8 mouse cellular contexts compared by ENCODE assay signal in genomic region chr2:58358132-58358460, GRCm38 (mm10). TPM values are rescaled to one million over a fixed set of nuclear protein-coding genes. Genes with fewer than 3 reads are reported as not detected.
DNase-seq lines count a peak whose midpoint lies in the region; TF ChIP-seq lines count a peak whose summit lies in the region.

No protein-coding gene starts in this region.

- H3K27ac ChIP-seq in gastrocnemius, adult 2 months: no peak overlapping the region
- H3K27ac ChIP-seq in hindbrain, embryonic 10.5 days: no peak overlapping the region; the same call in 1 of the 2 replicates
- H3K27ac ChIP-seq in midbrain, embryonic 10.5 days (replicated peaks): no peak overlapping the region

- H3K27me3 ChIP-seq in E14TG2a.4 (ENCODE audit: insufficient read depth, low read length): peaks cover 44% of the 10 kb centered on the region
- H3K27me3 ChIP-seq in hindbrain, embryonic 10.5 days (ENCODE audit: insufficient read depth, poor library complexity, severe bottlenecking): peaks cover 45% of the 10 kb centered on the region
- peaks cover 53% of the 10 kb centered on the region for H3K27me3 ChIP-seq in midbrain, embryonic 10.5 days (ENCODE audit: low read depth, poor library complexity, severe bottlenecking)

- DNase-seq in gastrocnemius, adult 2 months: no peak
- DNase-seq in gastrocnemius, adult 8-10 months (ENCODE audit: low spot score in 2 of 2): no peak
- DNase-seq in hindbrain, embryonic 10.5 days (ENCODE audit: low spot score): no peak
- no peak for DNase-seq in midbrain, embryonic 10.5 days (ENCODE audit: low spot score)
- no peak for DNase-seq in spleen, postnatal 10 days (ENCODE audit: low spot score in 2 of 2)
- DNase-seq in lung, postnatal 25 days (ENCODE audit: low spot score): no peak
- no peak for DNase-seq in cerebellum, postnatal 14 days

- H3K9me3 ChIP-seq in E14TG2a.4 (ENCODE audit: low read length): no peaks in the 10 kb centered on the region
- H3K9me3 ChIP-seq in hindbrain, embryonic 10.5 days: no peaks in the 10 kb centered on the region
- no peaks in the 10 kb centered on the region for H3K9me3 ChIP-seq in midbrain, embryonic 10.5 days (replicated peaks)

- peaks cover 8% of the 10 kb centered on the region for H3K4me1 ChIP-seq in E14TG2a.4 (replicated peaks; ENCODE audit: low read depth, low read length)
- peaks cover 16% of the 10 kb centered on the region for H3K4me1 ChIP-seq in hindbrain, embryonic 10.5 days (replicated peaks)
- H3K4me1 ChIP-seq in midbrain, embryonic 10.5 days: peaks cover 15% of the 10 kb centered on the region

- TF ChIP-seq CTCF in gastrocnemius, adult 2 months (IDR thresholded peaks at IDR 0.05): no peak
- TF ChIP-seq CTCF in E14TG2a.4 (conservative IDR thresholded peaks at IDR 0.05; ENCODE audit: low read length): no peak

- H3K4me3 ChIP-seq in gastrocnemius, adult 2 months: peak overlapping the region; percentile 75
- H3K4me3 ChIP-seq in E14TG2a.4 (replicated peaks; ENCODE audit: low read length): peak overlapping the region; percentile 84
- peak overlapping the region; percentile 60 for H3K4me3 ChIP-seq in hindbrain, embryonic 10.5 days
- H3K4me3 ChIP-seq in midbrain, embryonic 10.5 days: peak overlapping the region; percentile 74

- 11% methylated on average over 3 of the region's 3 CpGs for WGBS in hindbrain, embryonic 10.5 days
- 11% methylated on average over 3 of the region's 3 CpGs for WGBS in midbrain, embryonic 10.5 days

- intact Hi-C loops in gastrocnemius, adult 2 months (cut with DNase I): no loop called here

- no peaks in the 10 kb centered on the region for H3K36me3 ChIP-seq in E14TG2a.4 (ENCODE audit: insufficient read depth, low read length)
- H3K36me3 ChIP-seq in hindbrain, embryonic 10.5 days: no peaks in the 10 kb centered on the region
- H3K36me3 ChIP-seq in midbrain, embryonic 10.5 days: no peaks in the 10 kb centered on the region

RNA-seq across cellular contexts. Expression of gene Acvr1c, which starts 0.4 kb away (rescaled TPM):
- under 1 TPM; 0.05 to 0.61 TPM for total RNA-seq in gastrocnemius, adult 2 months (2021)
- total RNA-seq in gastrocnemius, adult 8-10 months (2022): 1 to 10 TPM in 1 of 4 experiments, under 1 TPM in 3; 0.15 to 1.9 (median 0.53) TPM
- 0.09 and 0.43 TPM in 2 replicates for polyA plus RNA-seq in hindbrain, embryonic 10.5 days (2016; fragmentation: Nextera tagmentation; extraction: Ambion mirVana)
- polyA plus RNA-seq in midbrain, embryonic 10.5 days (2016; fragmentation: Nextera tagmentation; extraction: Ambion mirVana): 0.09 and 0.15 TPM in 2 replicates
